Mouse (Mus musculus) v-Abl transformed pro-B cells (cell line): Measurements from ENCODE around the gene Gcsh.

Experiments
- in situ Hi-C, 2 experiments: fragments of 400-800 bp; cut with MboI; formaldehyde crosslinking; loops; one replicate each; pipeline ENCODE4 v1.15.1; 2025; ENCODE audit not compliant: unreplicated experiment in 2 of 2

Gcsh gene

GRCm38 (mm10) chr8:116980117-116980516, 13.2 kb downstream of the Gcsh start:
- in situ Hi-C loops, result loop anchor here (5.0 to 25.0 kb wide), 2 partner anchors 108 to 118 kb away; no protein-coding TSS in a partner anchor

GRCm38 (mm10) chr8:116978631-116979256, 14.6 kb downstream of the Gcsh start, which contains the start of gene 1700030J22Rik:
Gene 1700030J22Rik (minus strand): TSS chr8:116978959.
- in situ Hi-C loops, result loop anchor here (5.0 to 25.0 kb wide), 2 partner anchors 36 to 116 kb away; partner anchors contain the start of gene Atmin (in 2 of the 2)

GRCm38 (mm10) chr8:116978052-116978451, 15.3 kb downstream of the Gcsh start:
- in situ Hi-C loops, result loop anchor here (5.0 to 25.0 kb wide), 2 partner anchors 36 to 116 kb away; partner anchors contain the start of gene Atmin (in 2 of the 2)

GRCm38 (mm10) chr8:116975606-116976005, 17.7 kb downstream of the Gcsh start:
- in situ Hi-C loops, result loop anchor here (5.0 to 25.0 kb wide), 2 partner anchors 33 to 113 kb away; partner anchors contain the start of gene Atmin (in 2 of the 2)

- in situ Hi-C loops, result loop anchor here (5.0 to 25.0 kb wide), 2 partner anchors 33 to 113 kb away; partner anchors contain the start of gene Atmin (in 2 of the 2)
Observed at GRCm38 (mm10) chr8:116975066-116975465, 18.3 kb downstream of the Gcsh start.

GRCm38 (mm10) chr8:116969531-116969930, 23.8 kb downstream of the Gcsh start:
- in situ Hi-C loops, result no loop called here

- in situ Hi-C loops, result no loop called here
Observed at GRCm38 (mm10) chr8:116954415-116954814, 38.9 kb downstream of the Gcsh start.

- in situ Hi-C loops, result no loop called here
Observed at GRCm38 (mm10) chr8:116952428-116952827, 40.9 kb downstream of the Gcsh start.

GRCm38 (mm10) chr8:116951778-116952177, 41.6 kb downstream of the Gcsh start:
- in situ Hi-C loops, result no loop called here

GRCm38 (mm10) chr8:116951369-116951768, 42.0 kb downstream of the Gcsh start:
- in situ Hi-C loops, result no loop called here

- in situ Hi-C loops, result no loop called here
Observed at GRCm38 (mm10) chr8:116947589-116947988, 45.7 kb downstream of the Gcsh start.

- in situ Hi-C loops, result no loop called here
Observed at GRCm38 (mm10) chr8:116946851-116947250, 46.5 kb downstream of the Gcsh start.

GRCm38 (mm10) chr8:116946268-116946838, 47.0 kb downstream of the Gcsh start:
- in situ Hi-C loops, result no loop called here

GRCm38 (mm10) chr8:116945169-116945910, 48.0 kb downstream of the Gcsh start:
- in situ Hi-C loops, result no loop called here

GRCm38 (mm10) chr8:116944385-116944696, 49.0 kb downstream of the Gcsh start:
- in situ Hi-C loops, result loop anchor here (5.0 kb wide), 1 partner anchor 33 kb away; the partner anchor contains the start of gene 1700030J22Rik (in 2 of the 2)

- in situ Hi-C loops, result loop anchor here (5.0 kb wide), 1 partner anchor 34 kb away; the partner anchor contains the start of gene 1700030J22Rik (in 2 of the 2)
Observed at GRCm38 (mm10) chr8:116943555-116944384, 49.6 kb downstream of the Gcsh start.

GRCm38 (mm10) chr8:116943161-116943554, 50.2 kb downstream of the Gcsh start, which contains the start of gene Atmin:
Gene Atmin (plus strand): TSS chr8:116943393.
- in situ Hi-C loops, result loop anchor here (5.0 kb wide), 1 partner anchor 34 kb away; the partner anchor contains the start of gene 1700030J22Rik (in 2 of the 2)

- in situ Hi-C loops, result loop anchor here (5.0 kb wide), 1 partner anchor 35 kb away; the partner anchor contains the start of gene 1700030J22Rik (in 2 of the 2)
Observed at GRCm38 (mm10) chr8:116942284-116943058, 50.9 kb downstream of the Gcsh start.

GRCm38 (mm10) chr8:116935506-116935905, 57.8 kb downstream of the Gcsh start:
- in situ Hi-C loops, result no loop called here
